Mouse (Mus musculus): ENCODE results near the gene Twf2. TPM values are rescaled to one million over a fixed set of nuclear protein-coding genes. Genes with fewer than 3 reads are reported as not detected.
A peak's percentile ranks its signal among the peaks of the same experiment; 100 is the strongest.

Gene Twf2
- total RNA-seq, 2 experiments from 2014 or later: 266 to 269 TPM

DNA sequence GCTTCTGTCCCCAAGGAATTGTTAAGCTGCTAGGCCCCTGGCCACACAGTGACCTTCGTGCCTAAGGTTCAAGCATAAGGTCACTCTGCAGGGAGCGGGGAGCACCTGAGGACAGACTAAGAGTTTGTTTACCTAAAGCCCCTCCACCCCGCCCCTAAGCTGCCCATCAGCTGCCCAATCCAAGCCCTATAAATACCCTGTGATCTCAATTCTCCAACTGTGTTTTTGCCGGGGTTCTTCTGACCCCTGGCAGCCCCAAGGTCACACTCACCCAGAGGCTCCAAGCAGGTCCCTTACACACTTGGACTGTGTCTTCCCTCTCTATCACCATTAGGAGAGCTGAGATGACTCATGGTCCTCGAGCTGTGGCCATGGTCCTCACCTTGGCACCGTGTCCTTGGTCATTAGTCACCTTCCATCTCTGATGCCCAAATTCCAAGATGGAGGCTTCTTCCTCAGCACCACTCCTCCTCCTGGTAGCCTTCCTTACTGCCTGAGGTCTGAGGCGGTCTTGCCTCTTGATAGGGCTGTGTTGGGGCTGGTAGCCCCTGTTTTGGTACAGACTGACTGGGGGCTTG, 2.9 kb downstream of the Twf2 start:
- no peak for DNase-seq
- intact Hi-C loops (cut with DNase I): no loop called here

DNA sequence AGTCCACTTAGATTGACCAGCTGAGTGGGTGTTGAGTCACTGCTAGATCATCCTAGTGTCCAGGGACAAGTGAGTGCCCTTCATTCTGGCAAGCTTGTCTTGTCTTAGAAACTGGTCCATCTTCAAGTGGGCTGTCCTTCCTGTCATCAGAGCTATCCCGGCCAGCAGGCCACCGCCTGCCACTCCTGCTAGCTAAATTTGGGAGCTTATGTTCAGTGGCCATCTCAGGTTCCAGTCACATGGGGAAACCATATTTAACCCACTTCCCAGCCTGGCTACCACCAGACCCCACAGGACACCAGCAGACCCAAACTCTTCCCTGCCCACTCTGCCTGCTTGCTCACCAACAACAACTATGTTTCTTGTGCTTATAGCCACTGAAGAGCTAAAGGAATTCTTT, 3.6 kb downstream of the Twf2 start:
- intact Hi-C loops (cut with DNase I): no loop called here
- DNase-seq: peak; percentile 53 to 59

DNA sequence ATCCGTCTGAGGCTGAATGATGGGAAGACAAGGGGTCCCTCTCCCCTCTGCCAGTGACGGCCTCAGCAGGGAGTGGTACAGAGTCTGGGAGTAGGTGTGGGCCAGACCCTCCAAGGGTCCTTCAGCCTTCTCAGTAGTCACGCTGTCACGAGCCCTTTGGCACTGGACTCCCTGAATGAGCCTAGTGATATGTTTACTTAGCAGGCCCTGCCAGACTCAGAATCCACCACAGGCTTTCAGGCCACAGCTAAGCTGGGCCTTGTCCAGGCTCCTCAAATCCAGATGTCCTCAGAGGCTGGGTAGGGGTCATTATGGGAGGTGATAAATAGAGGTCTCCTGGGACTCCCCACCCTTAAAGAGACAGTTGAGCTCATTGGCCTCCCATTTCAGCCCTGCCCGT, 5.3 kb downstream of the Twf2 start:
- intact Hi-C loops (cut with DNase I): no loop called here
- DNase-seq: no peak

DNA sequence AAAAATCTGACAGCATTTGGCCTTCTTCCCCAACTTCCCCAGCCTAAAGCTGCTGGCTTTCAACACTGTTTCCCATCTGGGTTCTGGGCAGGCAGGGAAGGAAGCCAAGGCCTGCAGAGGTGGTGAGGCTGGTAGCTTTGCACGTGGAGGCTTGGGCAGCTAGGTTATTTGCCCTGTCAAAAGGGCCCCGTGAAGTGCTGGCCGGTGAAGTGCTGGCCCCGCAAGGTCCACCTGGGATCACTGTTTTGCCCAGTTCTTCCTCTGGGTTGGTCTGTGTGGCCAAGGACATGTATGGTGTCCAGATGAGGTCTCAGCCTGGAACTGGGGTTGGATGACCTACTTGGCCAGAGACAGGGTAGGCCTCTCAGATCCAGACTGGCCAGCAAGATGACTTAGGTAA, 7.0 kb downstream of the Twf2 start:
- intact Hi-C loops (cut with DNase I): loop anchor here (5.0 kb wide), 1 partner anchor 88 kb away; no protein-coding TSS in a partner anchor
- DNase-seq: peak in 1 of 2 experiments; percentile 37

DNA sequence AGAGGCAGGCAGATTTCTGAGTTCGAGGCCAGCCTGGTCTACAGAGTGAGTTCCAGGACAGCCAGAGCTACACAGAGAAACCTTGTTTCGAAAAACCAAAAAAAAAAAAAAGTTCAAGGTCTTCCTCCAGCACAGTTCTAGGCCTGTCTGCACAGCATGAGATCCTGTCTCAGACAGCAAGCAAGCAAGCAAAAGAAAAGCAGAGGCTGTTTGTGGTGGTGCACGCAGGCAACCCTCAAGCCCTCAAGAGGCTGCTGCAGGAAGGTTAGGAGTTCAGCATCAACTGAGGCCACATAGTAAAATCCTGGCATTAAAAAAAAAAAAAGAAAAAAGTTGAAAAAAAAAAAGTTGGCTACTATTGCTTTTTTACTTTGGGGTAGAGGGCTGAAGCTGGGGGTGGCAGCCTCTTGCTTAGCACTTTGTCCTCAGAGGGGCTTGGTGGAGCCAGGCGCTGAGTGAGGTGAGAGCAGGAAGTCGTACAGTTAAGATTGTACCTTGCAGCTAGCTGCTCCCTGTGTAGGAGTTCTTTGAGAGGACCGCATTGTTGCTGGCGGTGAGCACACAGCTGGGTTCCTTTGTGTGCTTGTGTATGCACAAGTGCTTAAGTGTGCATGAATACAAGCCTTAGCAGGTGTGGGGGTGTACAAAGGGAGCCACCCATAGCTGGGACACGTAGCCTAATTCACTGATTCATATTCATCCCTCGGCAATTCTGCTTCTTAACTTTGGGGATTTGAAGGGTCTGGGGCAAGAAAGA, 8.1 kb downstream of the Twf2 start:
- intact Hi-C loops (cut with DNase I): loop anchor here (5.0 kb wide), 1 partner anchor 89 kb away; no protein-coding TSS in a partner anchor

DNA sequence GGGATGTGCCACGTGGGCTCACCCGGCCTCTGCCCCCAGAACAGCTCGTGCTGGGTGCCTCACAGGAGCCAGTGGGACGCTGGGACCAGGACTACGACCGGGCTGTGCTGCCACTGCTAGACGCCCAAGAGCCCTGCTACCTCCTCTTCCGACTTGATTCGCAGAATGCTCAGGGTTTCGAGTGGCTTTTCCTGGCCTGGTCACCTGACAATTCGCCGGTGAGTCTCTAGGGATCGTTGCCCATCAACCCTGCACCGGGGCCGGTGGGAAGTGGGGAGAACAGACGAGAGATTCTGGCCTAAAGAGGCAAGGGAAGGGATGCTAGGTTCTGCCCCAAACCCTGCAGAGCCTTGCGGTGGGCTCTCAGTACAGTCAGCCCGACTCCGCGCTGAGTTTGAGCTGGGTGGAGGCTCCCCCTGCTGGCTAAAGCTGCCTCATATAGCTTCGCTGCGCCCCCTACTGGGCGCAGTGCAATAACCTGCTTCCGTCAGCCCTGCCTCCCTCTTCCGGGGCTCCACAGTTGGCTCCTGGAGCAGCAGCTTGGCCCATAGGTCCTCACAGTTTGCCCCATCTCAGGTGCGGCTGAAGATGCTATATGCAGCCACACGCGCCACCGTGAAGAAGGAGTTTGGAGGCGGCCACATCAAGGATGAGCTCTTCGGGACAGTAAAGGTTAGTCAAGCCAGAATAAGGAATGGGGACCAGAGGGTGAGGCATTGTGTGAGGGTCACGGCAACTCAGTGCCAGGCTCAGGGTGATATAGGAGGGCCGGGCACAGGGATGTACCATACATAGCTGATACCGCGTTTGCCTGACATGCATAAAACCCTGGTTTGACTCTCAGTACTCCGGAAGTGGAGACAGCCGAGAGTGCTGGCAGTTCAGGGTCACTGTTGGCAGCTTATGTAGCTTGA, 9.0 kb downstream of the Twf2 start:
- intact Hi-C loops (cut with DNase I): loop anchor here (2.0 to 5.0 kb wide), 4 partner anchors 35 to 90 kb away; partner anchors contain the start of gene Poc1a
- peak; percentile 85 to 87 for DNase-seq

More for the DNA sequence above, 8.1 kb downstream of the Twf2 start:
- DNase-seq: no peak

DNA sequence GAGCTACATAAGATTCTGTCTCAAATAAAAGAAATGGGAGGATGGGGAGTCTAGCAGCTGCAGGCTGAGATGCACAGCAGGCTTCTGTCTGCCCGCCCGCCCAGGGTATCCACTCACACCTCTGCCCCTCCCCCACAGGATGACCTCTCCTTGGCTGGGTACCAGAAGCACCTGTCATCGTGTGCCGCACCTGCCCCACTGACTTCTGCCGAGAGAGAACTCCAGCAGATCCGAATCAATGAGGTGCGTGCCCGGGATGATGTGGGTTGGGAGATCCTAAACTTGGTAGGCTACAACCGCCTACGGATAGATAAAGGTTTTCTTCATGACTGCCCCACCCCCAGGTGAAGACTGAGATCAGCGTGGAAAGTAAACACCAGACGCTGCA, 9.7 kb downstream of the Twf2 start:
- no peak for DNase-seq
- intact Hi-C loops (cut with DNase I): loop anchor here (2.0 to 5.0 kb wide), 4 partner anchors 34 to 90 kb away; partner anchors contain the start of gene Poc1a

DNA sequence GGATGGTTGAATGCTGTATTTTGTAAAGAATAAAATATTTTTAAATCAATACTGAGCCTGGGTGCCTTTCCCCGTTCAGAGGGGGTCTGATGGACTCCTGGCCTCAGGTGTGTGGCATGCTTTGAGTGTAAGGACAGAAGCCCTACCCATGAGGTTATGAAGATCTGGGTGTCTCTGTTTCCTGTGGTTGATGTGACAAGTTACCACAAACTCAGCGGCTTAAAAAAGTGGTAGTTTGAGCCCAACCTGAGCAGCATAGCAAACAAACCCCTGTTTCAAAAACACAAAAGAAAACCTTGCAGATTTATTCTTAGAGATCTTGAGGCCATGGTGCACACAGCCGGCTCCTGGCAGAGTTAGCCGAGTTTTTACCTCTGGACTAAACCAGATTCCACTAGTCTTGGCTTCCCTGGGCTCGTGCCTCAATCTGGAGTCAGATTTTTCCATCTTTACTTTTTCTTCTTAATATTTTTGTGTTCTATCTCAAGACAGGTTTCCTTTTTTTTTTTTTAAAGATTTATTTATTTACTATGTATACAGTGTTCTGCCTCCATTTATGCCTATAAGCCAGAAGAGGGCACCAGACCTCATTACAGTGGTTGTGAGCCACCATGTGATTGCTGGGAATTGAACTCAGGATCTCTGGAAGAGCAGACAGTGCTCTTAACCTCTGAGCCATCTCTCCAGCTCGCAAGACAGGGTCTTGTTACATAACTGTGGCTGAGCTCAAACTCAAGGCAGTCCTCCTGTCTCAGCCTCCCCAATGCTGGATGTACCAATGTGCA, 12.6 kb downstream of the Twf2 start:
- intact Hi-C loops (cut with DNase I): no loop called here
- DNase-seq: no peak

DNA sequence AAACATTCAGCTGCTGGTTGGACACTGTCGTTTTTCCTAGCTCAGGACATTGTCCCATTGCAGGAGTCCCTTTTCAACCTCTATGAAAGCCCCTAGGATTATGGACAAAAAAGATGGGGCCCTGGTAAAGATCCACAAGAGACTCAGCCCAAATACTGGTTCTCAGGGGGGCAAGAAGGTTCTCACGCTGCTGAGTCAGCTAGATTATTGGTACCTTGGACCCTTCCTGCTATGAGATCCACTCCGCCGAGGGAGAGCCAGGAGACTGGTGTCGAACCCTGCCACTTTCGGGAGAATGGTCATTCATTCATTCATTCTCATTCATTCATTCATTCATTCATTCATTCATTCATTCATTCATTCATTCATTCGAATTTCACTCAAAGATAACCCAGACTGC, 14.1 kb downstream of the Twf2 start:
- intact Hi-C loops (cut with DNase I): no loop called here
- DNase-seq: no peak

DNA sequence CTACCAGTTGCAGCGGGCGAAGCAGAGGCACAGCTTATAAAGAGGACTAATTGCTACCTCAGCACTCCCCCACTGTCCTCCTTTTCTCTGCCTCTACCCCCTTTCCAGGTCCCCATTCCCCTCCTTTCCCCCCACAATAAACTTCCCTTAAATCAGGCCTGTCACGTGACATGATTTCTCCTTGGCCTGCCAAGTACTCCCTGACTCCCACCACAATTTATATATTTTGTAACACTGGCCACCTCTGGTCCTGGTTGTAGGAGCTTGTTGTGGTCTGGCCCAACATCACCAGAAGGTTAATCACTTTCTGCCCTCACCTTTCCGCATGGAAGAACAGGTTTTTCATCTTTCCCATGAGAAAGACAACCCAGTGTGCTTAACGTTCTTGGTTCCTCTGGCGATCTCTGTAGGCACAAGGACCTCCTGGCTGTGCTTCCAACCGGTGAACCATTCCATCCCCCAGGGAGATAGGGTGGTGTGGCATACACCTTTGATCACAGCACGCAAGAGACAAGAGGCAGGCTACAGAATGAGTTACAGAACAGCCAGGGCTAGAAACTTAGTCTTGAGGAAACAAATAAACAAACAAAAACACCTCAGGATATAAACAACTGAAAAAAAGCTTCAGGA, 18.1 kb downstream of the Twf2 start:
- DNase-seq: no peak
- intact Hi-C loops (cut with DNase I): no loop called here

DNA sequence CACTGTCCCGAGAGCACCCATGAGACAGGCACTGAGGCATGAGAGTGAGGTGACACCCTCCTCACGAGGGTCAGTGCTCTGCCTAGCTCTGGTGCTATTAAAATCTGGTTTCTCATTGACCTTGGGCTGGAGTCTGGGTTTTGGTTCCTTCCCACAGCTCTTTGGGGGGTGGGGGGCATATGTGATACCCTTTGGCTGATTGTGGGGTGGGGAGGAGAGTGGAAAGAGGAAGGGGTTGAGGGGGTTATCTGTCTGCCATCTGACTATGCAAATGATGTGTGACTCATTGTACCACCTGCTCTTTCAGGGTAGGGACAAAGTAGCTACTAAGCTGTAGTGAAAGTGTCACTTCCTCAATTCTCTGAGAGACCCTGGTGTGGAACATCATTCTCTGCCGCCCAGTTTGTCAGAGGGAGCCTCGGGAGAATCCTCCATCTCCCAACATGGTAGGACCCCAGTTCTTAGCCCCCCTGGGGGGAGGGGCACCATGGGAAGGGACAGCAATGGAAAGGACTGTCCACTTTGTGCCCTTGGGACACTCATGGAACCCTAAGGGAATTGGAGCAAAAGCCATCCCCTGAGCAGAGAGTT, 19.4 kb downstream of the Twf2 start, which contains the start of gene Tlr9:
TSS of gene Tlr9 (plus strand) at position 338 of the 591 bp plus-strand sequence.
- intact Hi-C loops (cut with DNase I): no loop called here
- DNase-seq: no peak

DNA sequence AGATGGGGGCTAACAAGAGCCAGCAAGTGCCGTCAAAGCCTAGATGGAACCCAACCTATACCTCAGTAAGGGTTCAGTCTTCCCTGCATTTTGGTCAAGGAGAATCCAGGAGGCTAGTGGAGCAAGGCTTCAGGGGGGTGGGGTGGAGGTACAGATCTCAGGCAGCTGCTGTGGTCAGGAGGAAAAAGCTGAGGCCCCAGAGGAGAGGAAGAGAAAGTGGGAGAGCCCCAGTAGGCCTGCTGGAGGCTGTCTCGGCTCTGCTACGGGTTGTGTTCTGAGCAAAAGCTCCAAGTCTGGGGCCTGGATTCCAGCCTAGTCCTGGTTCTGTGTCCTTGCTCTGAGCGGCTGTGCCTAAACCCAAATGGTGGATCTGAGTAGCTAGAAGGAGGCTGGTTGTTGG, 20.1 kb downstream of the Twf2 start:
- DNase-seq: no peak
- intact Hi-C loops (cut with DNase I): no loop called here

DNA sequence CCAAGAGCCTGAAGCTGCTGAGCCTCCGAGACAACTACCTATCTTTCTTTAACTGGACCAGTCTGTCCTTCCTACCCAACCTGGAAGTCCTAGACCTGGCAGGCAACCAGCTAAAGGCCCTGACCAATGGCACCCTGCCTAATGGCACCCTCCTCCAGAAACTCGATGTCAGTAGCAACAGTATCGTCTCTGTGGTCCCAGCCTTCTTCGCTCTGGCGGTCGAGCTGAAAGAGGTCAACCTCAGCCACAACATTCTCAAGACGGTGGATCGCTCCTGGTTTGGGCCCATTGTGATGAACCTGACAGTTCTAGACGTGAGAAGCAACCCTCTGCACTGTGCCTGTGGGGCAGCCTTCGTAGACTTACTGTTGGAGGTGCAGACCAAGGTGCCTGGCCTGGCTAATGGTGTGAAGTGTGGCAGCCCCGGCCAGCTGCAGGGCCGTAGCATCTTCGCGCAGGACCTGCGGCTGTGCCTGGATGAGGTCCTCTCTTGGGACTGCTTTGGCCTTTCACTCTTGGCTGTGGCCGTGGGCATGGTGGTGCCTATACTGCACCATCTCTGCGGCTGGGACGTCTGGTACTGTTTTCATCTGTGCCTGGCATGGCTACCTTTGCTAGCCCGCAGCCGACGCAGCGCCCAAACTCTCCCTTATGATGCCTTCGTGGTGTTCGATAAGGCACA, 22.7 kb downstream of the Twf2 start:
- intact Hi-C loops (cut with DNase I): loop anchor here (5.0 kb wide), 1 partner anchor 57 kb away; the partner anchor contains the start of gene Poc1a
- DNase-seq: no peak

DNA sequence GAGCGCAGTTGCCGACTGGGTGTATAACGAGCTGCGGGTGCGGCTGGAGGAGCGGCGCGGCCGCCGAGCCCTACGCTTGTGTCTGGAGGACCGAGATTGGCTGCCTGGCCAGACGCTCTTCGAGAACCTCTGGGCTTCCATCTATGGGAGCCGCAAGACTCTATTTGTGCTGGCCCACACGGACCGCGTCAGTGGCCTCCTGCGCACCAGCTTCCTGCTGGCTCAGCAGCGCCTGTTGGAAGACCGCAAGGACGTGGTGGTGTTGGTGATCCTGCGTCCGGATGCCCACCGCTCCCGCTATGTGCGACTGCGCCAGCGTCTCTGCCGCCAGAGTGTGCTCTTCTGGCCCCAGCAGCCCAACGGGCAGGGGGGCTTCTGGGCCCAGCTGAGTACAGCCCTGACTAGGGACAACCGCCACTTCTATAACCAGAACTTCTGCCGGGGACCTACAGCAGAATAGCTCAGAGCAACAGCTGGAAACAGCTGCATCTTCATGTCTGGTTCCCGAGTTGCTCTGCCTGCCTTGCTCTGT, 23.3 kb downstream of the Twf2 start:
- peak; percentile 54 to 62 for DNase-seq
- intact Hi-C loops (cut with DNase I): loop anchor here (5.0 kb wide), 1 partner anchor 56 kb away; the partner anchor contains the start of gene Poc1a

DNA sequence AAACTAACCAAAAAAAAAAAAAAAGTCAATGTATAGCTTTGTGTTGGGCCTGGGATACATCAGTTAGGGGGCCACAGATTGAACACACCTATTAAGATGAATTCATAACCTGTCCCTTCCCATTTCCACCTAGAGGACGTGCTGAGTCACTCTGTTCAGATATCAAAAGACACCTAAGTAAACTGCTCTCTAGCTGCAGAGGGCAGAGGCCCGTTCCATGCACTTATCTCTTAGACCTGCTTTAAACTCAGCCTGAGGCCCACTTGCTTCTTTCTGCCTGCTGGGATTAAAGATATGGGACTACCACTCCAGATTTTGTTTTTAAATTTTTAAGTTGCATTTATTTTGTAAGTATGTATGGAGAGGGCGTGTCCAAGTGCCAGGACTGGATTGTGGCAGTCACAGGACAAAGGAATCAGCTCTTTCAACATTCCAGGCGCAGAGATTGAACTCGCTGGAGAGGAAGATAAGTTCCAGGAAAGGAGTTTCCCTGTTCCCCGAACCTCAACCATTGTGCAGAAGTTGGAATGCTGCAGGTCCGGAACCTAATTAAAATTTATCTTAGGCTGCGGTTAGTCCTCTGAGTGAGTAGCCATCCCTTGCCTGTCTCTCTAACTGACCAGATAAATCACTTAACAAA, 25.0 kb downstream of the Twf2 start:
- DNase-seq: no peak
- intact Hi-C loops (cut with DNase I): loop anchor here (5.0 kb wide), 1 partner anchor 54 kb away; the partner anchor contains the start of gene Poc1a

DNA sequence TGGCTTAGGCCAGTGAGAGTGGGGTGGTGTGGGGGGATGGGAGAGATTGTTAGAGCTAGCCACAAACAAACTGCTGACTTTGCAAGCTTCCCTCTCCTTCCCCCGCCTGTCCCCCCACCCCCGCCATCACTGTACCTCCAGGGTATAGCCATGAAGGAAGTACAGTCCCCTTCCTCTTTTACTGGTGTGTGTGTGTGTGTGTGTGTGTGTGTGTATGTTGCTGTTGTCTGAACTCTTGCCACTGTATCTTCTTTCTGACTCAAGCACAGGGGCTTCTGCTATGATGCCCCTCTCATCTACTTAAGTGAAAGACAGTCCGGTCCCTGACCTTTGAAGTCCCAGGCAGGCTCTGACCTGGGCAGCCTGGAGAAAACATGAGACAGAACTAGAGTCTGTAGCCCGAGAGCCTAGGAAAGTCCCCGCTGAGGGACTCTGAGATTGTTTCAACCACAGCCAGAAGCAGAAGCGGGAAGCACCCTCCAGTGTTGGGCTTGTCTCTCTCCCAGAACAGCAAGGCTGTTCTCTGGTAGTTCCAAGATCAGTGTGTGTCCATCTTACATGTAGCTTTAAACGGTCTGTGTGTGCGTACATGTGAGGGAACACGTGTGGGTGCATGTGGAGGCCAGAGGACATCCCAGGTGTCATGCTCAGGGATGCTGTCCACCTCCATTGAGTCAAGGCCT, 27.3 kb downstream of the Twf2 start:
- DNase-seq: no peak
- intact Hi-C loops (cut with DNase I): no loop called here

DNA sequence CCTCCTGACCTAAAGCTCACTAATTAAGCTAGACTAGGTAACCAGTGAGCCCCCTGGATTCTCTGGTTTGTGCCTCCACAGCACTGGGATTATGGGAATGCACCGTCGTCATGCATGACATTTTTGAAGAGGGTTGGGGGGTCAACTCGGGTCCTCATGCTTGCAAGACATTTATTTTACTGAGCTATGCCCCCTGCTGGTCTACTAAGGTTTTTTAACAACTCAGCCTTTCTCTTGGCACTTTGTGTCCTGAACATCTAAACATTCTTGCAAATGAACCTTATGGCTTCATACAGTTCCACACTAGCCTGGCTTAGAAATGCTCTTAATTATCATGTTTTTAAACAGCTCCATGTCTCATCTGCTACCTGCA, 27.8 kb downstream of the Twf2 start:
- intact Hi-C loops (cut with DNase I): no loop called here
- DNase-seq: no peak
